Mouse (Mus musculus) frontal cortex, postnatal 14 days (tissue): ENCODE results near the gene Jag1.
A peak's percentile ranks its signal among the peaks of the same experiment; 100 is the strongest.

Experiments used
- DNase-seq, 2 experiments: peaks; one replicate each; pipeline ENCODE4 v3.0.0; 2022; ENCODE audit warnings: low spot score in 2 of 2

The Jag1 gene

DNA sequence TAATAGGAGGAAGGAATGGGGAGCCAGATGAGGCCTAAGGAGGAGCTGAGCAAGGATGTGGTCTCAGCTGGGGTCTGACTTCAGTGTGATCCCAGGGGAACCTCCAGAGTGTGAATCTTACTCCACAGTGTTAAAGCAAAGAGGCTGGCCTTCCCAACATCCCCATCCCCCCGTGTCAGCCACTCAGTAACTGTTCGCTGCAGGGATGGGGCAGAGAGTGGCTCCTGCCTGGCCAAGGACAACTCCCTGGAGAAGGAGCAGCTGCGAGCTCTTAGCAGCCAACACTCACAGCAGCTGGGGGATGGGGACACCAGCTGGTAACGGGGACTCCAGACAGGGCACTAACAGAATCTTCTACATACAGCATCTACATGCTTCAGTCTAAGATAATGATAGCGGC lies 15.4 kb downstream of the Jag1 start:
- no peak for DNase-seq

DNA sequence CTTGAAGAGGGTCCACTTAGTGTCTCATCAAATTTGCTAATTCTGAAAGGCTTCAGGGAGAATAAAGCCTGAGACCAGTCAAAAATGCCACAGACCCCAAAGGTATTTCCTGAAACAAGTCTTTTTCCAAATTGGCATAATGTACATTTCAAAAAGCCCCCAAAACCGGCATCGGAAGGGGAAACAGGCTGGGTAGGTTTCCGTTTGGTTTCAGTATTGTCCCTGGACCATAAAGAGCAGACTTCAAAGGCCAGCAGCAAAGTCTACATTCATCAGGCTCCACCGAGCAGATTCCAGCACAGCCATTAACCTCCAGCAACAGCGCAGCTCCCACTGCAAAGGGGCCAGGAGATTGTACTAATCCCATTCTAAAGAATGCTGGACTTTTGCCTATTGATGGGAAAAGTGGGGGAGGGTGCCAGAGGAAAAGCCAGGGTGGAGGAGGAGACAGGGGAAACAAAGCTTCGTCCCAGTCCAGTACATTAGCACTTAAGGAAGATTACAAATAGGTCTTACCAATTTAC lies 17.2 kb downstream of the Jag1 start:
- no peak for DNase-seq

- no peak for DNase-seq
These were observed 18.0 kb downstream of the Jag1 start for GRCm38 (mm10) chr2:137098269-137099035.

- DNase-seq, result no peak
These were observed 19.4 kb downstream of the Jag1 start for GRCm38 (mm10) chr2:137096981-137097460.

DNA sequence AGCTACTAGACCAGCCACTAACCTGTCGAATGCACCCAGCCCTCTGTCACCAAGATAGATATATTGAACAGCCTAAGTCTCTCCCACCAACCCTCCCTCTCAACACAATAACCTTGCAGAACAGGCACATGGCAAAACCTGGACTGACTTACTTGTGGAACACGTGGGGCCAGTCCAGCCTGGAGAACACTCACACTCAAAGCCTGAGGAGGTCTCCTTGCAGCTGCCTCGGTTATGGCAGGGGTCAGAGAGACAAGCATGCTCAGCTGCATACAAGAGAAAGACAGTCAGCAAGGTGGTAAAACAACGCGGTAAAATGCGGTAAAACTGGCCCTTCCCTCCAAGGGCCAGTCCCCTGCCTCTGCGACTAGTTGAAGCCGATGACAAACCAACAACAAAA lies 22.1 kb downstream of the Jag1 start:
- no peak for DNase-seq

DNA sequence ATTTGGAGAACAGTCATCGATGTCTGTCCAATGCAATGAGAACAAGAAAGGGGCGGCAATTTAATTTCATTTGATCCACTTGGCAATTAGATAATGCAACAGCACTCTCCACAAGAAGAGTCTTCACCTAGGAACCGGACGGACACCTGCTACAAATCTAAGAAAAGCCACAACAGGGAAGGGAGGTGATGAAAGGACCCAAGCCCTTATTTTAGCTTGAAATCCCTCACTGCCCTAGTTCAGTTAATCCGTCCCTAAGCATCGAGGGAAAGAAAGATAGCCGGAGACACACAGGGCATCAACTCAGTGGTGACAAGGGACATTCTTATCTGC lies 23.2 kb downstream of the Jag1 start:
- DNase-seq, result no peak

GRCm38 (mm10) chr2:137092523-137093297 lies 23.7 kb downstream of the Jag1 start:
- DNase-seq, result no peak

- no peak for DNase-seq
These were observed 24.5 kb downstream of the Jag1 start for GRCm38 (mm10) chr2:137091766-137092522.

GRCm38 (mm10) chr2:137087705-137088104 lies 28.7 kb downstream of the Jag1 start:
- DNase-seq, result no peak

DNA sequence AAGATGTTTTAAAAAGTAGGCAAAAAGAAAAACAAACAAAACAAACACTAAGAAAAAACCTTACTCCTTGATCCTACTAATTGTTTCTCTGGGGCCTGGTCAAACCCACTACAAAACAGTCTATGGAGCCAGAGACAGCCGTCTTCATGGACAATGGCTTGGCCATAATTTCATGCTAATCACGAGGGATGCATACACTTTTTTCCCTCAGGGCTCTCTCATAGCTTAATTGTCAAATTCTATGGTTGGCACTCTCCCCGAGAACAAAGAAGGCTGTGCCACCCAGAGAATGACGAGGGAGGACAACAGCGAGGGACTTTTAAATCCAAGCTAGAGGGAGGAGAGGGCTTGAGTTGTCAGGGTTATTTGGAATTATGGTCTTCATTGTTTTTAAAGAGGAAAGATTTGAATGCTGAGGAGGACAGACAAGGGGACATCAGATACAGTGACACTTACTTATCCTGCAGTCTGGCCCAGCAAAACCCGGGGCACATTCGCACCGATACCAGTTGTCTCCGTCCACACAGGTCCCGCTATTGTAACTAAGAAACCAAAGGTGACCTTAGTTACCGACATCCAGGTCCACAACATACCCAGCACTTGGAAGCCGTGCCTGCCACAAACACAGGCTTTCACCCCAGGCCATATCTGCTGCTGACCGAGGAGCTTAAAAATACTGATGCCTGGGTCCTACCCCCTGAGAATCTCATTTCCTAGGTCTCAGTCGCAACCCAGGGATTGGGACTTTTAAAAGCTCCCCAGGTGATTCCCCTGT lies 29.6 kb downstream of the Jag1 start:
- no peak for DNase-seq

GRCm38 (mm10) chr2:137085257-137085656 lies 31.2 kb downstream of the Jag1 start:
- no peak for DNase-seq

- peak in 1 of 2 experiments; percentile 21 for DNase-seq
These were observed 33.4 kb downstream of the Jag1 start for GRCm38 (mm10) chr2:137082896-137083620.

GRCm38 (mm10) chr2:137081001-137081400 lies 35.4 kb downstream of the Jag1 start:
- no peak for DNase-seq

DNA sequence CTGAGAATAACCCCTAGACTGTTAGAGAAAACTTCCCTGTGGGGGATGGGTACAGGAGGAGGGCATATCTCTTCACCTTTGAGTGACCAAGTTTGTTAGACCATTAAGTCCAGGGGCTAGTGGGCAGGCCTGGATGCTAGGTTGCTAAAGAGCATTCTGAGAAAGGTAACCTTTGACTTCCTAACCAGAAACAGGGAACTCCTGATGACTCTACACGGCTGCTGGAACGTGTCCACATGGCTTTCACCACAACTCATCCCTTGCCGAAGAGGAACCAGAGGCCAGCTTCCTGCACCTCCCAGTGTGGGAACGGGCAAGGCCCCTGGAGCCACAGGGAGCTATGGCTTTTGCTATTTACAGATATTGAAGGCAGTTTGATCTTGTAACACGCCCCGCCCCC lies 36.0 kb downstream of the Jag1 start:
- DNase-seq, result no peak

DNA sequence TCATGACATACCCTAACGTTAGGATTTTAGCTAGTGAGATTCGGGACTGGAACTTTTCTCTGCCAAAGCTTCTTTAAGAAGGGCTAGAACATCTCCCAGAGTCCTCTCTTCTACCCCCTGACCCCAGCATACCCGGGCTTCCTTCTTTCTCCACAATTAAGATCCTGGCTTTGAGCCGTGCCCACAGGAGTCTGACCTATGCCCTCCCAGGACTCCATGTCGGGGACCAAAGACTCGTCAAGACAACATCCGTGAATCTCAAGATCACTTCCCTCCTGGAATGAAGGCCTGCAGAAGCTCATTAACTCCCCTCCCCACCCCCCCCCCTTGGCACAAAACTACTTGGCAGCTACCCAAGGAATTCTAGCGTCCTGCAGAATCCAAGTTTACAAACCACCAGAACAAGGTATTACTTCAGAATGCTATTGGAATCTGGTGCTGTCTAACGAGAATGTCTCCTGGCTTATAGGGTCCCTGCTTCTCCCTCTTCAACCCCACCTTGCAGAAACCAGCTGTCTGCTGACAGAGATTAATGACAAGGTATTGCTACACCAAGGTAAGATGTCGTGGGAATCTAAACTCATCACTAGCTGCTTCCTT lies 36.6 kb downstream of the Jag1 start:
- no peak for DNase-seq

- DNase-seq, result no peak
These were observed 37.7 kb downstream of the Jag1 start for GRCm38 (mm10) chr2:137078771-137079170.

DNA sequence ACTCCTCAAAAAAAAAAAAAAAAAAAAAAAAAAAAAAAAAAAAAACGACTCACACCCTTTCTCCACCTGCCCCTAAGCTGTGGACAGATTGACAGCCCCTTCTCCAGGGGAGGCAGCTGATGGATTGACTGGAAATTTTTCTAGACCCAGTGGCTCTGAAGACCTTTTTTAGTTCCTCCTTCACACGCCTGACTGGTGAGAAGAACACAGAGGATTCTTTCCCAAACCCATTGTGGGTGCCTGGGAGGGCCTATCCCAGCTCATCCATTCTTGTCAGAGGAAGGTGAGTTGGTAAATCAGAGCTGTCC lies 42.2 kb downstream of the Jag1 start:
- DNase-seq, result no peak

DNA sequence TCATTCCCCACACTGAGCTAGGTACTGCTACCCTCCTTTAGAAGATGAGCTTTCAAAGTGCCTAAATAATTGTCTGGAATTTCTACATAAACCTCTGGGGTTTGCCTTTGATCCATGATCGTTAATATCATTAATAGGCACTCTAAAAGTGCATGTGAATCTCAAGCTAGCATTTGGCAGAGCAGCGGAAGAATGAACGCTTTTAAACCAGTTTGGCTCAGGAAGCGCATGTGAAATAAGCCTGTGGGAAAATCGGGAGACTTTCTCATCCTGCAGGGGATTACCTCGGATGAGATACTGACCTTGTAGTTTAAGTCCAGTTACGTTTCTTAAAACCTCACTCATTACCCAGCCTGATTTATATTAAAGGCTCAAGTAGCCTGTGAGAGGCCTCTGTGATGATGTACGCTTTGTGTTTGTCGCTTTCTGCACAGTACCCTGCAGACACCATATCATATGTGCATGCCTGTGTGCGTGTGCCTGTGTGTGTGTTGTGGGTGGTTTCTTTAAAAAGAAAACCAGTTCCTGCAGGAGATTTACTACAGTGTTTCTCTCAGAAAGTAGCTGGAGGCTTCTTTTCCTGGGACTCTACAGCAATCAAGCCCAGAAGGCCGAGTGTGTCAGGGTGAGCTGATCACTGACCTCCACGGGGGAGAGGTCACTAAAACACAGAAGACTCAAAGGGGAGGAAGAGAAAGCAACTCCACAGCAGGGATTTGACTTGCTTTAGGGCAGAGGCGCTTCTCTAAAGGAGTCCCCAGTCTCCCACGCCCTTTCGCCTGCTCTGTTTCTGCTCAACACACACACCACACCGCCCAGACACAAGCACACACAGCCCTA lies 42.8 kb downstream of the Jag1 start:
- no peak for DNase-seq

- DNase-seq, result no peak
These were observed 48.8 kb downstream of the Jag1 start for GRCm38 (mm10) chr2:137067479-137068110.
